Mouse (Mus musculus) thymus, postnatal 0 days (tissue): ENCODE results near the gene Nfkb2. TPM values are rescaled to one million over a fixed set of nuclear protein-coding genes. Genes with fewer than 3 reads are reported as not detected.

Source experiments
- DNase-seq: peaks from one replicate; pipeline ENCODE4 v3.0.0-alpha.2; 2015; ENCODE audit warnings: low spot score
- polyA plus RNA-seq: library from polyadenylated mRNA; unstranded; fragments of >200 nt; fragmentation: Nextera tagmentation; extraction: Ambion mirVana; gene quantifications from 2 replicates; pipeline ENCODE4 v1.2.1, GENCODE M21; 2015

Nfkb2 gene
- 29.1 and 31.3 TPM in 2 replicates for polyA plus RNA-seq

- peak; percentile 78 for DNase-seq
These were observed at the start of gene Nfkb2 for GRCm38 (mm10) chr19:46304216-46304841. Nfkb2 (plus strand) TSS chr19:46304320.

- no peak for DNase-seq
These were observed 39.4 kb upstream of the Nfkb2 start for GRCm38 (mm10) chr19:46264762-46265161.

GRCm38 (mm10) chr19:46275307-46275706 is 28.8 kb upstream of the Nfkb2 start:
- DNase-seq, result no peak

- peak; percentile 65 for DNase-seq
These were observed 21.9 kb upstream of the Nfkb2 start for GRCm38 (mm10) chr19:46282081-46282849.

GRCm38 (mm10) chr19:46284686-46285085 is 19.4 kb upstream of the Nfkb2 start:
- DNase-seq, result no peak

- no peak for DNase-seq
These were observed 18.5 kb upstream of the Nfkb2 start for GRCm38 (mm10) chr19:46285631-46286030.

DNA sequence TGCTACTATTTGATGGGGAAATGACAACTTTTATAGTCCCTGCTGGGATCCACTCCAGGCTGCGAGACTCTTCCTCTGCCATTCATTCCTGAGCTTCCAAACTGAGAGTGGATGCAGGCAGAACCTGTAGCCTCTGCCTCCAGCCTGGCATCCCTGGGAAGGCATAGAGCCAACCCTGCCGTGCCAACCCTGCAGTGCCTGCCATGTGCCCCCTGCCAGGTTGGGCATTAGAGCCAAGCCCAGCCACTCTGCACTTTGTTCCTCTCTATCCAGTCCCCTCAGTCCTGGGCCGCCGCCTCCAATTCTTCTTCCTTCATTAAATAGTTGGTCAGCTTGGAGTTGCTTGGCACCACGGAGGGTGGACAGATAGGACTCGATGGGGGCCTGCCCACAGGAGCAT is 18.1 kb upstream of the Nfkb2 start:
- DNase-seq, result no peak

DNA sequence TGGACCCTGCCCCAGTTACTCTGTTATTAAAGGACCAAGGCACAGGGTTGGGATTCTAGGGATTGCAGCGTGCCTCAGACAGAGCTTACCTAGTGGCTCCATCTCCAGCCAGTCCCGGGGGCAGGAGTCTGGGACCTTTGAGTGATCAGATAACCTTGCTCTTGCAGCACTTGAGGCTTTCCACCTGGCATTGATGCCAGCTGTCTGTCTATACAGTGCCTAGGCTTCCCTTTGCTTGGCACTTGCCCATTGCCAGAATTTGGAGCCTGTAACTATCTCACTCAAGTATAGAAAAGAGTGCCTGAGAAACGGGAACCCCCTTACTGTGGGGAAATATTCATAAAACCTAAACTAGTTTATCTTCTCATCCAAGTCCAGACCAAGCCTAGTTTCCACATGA is 17.2 kb upstream of the Nfkb2 start:
- DNase-seq, result no peak

GRCm38 (mm10) chr19:46287566-46287965 is 16.6 kb upstream of the Nfkb2 start:
- DNase-seq, result no peak

- DNase-seq, result no peak
These were observed 13.5 kb upstream of the Nfkb2 start for GRCm38 (mm10) chr19:46290535-46291105.

DNA sequence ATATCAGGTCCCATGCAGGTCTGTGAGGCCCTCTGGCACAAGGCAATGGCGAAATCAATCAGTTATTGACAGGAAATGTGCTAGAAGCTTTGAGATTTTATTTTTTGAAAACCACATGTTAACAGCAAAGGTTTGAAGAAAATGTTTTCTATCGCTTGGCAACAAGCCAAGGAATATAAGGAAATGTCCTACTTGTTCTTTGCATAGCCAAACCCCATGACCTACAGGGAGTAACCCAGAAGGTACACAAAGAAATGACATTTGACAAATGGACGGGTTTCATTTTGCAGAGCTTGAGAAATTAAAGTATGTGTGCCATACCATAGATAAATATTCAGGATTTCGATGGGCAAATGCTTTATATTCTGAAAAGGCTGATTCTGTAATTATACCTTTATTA is 7.2 kb upstream of the Nfkb2 start:
- no peak for DNase-seq

DNA sequence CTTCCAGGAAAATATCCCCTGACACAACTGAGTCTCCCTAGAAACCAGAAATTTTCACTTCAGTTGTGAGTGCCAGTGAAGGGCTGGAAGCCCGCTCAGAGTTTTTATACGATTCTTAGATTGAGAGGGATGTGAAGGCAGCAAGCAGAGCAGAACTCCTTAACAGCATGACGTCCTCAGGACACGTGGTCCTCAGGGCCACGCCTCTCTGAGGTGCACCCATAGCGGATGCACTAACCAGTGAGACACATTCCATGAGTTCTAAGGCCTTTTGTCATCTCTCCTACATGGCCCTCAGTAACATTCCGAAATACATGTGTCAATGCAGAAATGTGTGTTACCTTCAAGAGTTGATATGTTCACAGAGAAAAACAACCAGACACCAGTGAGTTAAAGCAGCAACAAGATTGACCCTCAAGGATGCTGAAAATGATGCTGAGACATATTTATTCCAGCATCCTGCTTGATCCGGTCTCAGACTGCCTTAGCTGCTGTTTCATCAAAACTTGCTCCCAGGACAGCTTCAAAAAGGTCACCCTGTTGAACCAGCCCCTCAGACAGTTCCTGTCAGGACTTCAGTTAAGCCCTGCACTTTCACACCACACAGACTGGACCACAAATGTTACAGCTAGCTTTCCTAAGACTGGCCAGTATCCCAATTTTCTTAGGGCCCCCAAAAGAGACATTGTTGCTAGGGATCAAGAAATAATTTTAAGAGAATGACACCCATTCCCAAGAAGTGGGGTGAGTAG is 3.6 kb upstream of the Nfkb2 start:
- DNase-seq, result no peak

DNA sequence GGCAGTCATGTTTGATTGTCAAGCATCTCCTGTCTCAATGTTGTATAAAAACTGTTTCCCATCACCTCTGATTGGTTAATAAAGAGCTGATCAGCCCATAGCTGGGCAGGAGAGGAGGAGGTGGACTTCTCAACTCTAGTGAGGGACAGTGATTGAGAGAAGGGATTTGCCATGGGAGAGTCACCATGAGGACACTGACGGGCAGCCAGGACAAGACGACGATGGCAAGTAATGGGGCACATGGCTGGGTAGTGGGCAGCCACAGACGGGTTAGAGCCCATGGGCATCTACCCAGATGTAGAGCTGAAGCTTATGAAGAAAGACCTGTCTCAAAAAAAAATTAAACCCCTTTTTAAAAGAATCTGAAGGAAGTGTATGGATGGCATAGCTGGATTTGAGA is 1.6 kb upstream of the Nfkb2 start:
- no peak for DNase-seq

GRCm38 (mm10) chr19:46303251-46304215 is 587 bp upstream of the Nfkb2 start:
- DNase-seq, result no peak

DNA sequence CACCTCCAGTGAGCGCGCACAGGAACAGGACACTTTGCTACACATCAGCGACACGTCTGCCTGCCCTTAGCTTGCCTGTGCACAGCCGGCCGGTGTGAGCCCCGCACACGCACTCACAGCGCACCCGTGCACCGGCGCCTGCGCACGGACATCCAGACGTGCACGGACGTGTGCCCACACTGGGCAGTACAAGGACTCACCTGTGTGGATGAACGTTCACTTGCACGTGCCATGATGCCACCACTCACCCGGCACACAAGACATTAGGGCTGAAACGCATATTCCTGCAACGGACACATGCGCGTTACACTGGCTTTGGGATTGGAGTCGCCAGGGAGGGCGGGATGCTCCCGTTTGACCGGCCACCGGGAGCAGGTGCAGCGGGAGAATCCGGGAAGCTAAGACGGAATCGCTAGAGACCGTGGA is 801 bp downstream of the Nfkb2 start:
- DNase-seq, result peak; percentile 42

GRCm38 (mm10) chr19:46305432-46306267 is 1.5 kb downstream of the Nfkb2 start:
- peak; percentile 89 for DNase-seq

DNA sequence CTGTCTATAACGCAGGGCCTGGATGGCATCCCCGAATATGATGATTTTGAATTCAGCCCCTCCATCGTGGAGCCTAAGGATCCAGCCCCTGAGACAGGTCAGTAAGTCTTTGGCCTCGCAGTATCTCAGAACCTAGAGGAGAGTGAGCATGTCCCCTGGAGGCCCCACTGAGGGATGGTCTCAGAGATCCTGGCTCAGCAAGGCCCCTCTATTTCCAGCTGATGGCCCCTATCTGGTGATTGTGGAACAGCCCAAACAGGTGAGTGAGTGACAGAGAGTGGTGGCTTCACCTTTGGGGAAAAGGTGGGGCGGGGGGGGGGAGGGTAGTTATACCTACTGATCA is 2.1 kb downstream of the Nfkb2 start:
- no peak for DNase-seq

DNA sequence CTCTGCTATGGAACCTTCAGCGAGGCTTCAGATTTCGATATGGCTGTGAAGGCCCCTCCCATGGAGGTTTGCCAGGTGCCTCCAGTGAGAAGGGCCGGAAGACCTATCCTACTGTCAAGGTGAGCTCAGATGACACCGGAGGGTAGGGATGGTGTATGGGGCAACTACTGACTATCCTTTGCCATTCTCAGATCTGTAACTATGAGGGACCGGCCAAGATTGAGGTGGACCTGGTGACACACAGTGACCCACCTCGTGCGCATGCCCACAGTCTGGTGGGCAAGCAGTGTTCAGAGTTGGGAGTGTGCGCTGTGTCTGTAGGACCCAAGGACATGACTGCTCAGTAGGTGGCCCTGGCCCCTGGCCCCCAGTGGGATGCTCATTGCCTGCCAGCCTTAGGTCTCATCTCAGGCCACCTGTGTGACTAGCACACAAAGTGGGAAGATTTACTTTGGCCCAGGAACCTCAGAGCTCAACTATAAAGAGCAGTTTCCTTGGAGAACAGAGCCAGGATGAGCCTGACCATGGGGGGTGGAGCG is 2.7 kb downstream of the Nfkb2 start:
- no peak for DNase-seq

- DNase-seq, result no peak
These were observed 3.7 kb downstream of the Nfkb2 start for GRCm38 (mm10) chr19:46307781-46308180.

- no peak for DNase-seq
These were observed 4.2 kb downstream of the Nfkb2 start for GRCm38 (mm10) chr19:46308303-46308702.
